Mouse (Mus musculus) liver, embryonic 14.5 days (tissue): ENCODE measurements around the gene Tex33.

Experiments
- CTCF ChIP-seq: IDR thresholded peaks from 2 replicates; pipeline ENCODE4 v1.5.1; 2016; ENCODE audit warnings: antibody characterized with exemption, low read depth, control low read depth
- EP300 ChIP-seq: IDR thresholded peaks from 2 replicates; pipeline ENCODE4 v1.6.1; 2016; ENCODE audit warnings: antibody characterized with exemption, low read depth

- TF ChIP-seq CTCF (no peak), EP300 (no peak)
Measured at GRCm38 (mm10) chr15:78332981-78333380, 62.7 kb downstream of the Tex33 start.
